Mouse (Mus musculus): Measurements from ENCODE around the gene Gm15737.

The Gm15737 gene

DNA sequence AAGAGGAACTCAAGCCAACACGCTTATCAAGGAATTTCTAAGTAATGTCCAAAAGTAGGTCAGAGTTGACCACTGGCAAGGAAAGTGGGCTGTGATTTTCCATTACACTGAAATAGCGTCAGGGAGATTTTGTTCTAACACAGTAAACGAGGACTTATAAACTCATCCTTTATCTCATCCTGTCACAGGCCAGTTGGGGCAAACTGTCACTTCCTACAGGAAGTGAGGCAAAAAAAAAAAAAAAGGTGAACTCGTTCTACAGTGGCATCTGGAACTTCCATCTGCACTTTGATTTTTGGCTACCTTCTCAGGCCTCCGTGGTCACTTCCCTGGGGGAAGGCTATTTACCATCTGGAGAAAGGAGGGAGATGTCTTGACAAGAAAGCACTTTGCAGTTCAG, 5.7 kb downstream of the Gm15737 start:
- intact Hi-C loops (cut with DNase I): no loop called here

DNA sequence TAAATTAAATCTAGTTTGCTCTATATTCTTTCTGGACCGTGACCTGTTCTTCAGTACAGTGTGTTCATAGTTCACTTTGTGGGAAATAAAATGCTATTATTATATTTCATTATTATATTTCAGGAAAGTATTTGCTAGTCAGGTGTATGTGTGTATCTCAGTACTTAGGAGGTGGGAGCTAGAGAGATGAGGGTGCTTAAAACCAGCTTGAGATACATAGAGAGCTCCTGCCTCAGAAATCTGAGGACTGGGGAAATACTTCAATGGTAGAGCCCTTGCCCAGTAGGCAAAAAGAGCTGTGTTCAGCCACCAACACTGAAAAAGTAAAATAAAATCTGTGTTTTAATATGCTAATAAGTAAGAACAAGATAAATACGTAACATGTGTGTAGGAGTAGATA, 6.2 kb downstream of the Gm15737 start:
- intact Hi-C loops (cut with DNase I): no loop called here

DNA sequence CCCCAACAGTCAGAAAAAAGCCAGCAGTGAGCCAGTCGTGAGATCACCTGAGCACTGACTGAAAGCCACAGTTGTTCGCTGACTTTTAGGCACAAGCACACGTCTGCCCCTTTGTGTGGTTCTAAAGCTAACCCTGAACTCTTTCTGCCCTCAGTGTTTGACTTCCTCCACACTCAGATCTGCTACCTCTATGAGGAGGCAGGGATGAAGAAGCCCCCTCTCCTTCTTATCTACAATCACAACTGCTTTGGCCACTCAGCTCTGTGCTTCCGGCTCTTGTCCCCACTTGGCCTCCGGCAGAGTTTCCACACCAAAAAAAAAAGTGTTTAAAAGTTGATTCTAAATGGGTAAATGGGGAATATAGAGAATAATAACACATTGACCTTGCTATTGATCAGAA, 7.0 kb downstream of the Gm15737 start:
- intact Hi-C loops (cut with DNase I): no loop called here

DNA sequence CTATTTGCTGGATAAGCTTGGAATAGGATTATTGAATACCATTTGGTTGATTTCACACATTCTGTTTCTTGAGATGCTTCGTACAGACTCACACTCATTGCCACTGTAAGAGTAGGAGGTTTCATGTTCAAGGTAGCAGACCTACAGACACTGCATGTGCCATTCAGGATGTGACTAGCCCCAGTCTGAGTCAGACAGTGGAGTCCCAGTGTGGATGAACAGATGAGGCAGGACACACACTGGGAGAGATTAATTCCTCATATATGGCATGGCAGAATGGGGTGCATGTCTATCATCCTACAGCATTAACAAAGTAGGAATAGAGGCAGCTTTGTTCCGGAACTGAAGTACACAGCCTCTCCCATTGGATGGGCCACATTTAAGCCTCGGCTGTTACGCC, 8.1 kb downstream of the Gm15737 start:
- intact Hi-C loops (cut with DNase I): no loop called here

DNA sequence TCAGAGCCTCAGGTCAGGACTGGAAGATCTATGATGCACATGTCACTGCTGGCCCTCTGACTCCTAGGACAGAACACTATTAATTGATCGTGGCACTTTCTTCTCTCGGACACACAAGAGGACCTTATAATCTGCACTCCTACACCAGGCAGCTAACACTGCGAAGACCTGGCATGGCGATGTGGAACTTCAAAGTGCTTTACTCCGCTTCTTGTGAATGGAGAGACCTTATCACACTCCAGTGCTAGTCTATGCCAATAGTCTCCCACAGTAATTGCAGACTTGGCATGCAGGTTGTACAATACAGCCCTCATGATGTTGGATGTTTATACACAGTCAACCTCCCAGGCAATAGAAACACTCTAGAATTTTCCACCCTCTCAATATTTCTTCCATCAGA, 9.6 kb downstream of the Gm15737 start:
- intact Hi-C loops (cut with DNase I): no loop called here

DNA sequence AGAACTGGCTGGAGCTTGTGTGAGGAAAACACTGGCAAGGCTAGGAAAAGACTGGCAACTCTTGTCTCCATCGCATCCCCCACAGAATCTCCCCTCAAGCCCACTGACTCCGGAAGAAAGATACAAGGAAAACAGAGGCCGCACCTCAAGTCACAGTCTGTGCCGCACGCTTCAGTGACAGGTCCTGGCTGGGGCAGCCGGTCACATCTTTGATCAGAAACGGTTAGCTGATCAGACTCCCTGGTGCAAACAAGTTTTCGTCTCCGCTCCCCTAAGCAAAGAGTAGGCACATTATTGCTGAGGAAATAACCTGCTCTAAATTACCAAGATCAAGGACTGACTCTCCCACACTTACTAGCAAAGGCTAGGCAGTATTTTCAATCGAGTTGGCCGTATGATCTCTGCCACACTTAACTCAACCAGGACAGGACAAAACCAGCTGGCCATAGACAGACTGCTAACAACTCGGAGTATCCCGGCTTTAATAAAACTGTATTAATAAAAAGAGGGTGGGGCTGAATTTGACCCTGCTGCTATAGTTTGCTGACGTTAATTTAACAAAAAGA, 10.6 kb downstream of the Gm15737 start:
- intact Hi-C loops (cut with DNase I): no loop called here

DNA sequence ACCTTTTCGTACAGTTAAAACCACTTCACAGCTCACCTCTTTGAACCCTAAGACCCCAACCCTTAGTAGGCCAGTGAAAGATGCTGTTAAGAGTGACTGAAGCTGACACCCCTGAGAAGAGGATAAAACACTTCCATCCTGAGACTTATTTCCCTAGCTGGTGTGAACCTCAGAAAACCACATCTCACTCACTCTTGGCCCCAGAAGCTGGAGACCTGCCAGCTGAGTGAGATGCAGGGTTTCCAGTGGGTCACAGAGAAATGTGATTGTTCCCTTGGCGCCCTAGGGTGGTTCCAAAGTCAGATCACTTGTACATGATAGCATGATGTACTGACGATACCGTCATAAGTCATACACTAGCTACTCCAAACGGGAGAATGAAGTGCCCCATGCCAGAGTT, 13.3 kb downstream of the Gm15737 start:
- intact Hi-C loops (cut with DNase I): no loop called here

DNA sequence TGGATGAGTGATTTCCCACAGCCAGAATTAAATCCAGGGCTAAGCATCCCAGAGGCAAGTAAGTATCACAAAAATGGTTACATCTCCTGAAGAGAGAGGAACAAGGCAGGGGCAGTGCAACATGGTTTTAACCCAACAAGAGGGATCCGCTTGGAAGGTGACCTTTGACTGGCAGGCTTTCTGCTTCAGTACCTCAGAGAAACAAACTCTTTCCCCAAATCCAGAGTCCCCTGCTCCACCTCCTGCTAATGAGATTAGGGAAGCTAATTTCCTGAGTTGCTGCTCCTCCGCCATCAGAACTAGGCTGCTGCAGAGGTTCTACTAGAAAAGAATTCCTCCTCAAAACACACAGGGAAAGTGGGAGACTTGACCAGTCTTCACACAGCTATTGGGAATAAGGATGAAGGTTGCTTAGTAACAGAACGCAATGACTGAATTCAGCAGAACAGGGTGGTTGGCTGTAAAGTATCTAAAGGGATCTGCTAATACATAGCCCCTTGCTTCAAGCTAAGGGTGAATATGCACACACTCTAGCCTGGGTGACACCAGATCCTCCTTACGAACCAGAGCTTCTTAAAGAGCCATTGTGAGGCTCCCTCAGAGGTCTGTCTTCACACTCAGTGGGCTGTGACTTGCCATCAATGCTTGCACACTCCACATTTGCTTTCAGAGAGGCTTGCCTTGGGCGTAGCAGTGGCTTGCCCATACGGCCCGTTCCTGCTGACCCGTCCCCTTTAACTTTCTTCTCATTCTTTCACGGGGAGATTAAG, 14.2 kb downstream of the Gm15737 start:
- intact Hi-C loops (cut with DNase I): no loop called here

DNA sequence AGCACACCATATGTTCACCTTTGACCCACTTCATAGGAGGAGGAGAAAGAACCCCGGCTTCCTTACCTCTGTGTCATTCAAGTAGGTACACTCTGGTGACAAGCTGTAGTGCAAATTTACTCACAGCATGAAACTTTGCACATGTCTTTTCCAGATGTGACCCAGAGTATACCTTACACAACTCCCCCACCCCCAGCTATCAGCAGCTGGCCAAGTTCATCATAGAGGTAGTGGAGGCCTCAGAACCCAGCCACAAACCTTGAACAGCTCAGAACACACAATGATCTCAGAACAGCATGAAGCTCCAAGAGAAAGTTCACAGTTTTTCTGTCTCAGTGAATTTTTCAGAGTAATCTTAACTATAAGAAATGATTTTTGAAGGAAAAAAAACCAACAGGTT, 22.4 kb downstream of the Gm15737 start:
- intact Hi-C loops (cut with DNase I): no loop called here

DNA sequence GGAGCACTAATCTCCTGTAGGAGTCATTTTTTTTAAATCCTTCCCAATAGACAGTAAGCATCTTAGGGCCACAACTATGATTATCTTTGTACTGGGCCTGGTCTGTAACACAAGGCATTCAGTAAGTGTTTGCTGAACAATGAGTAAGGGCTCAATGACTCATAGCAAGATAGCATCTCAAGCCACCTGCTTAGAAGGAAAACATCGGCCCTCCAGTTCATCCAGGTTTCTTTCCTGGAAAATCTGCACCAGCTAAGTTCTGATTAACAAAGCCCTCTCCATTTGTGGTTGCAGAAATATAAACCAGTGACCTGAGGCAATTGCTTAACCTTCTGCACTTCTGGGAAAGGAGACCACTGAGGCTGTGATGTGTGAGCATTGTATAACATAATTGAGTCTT, 34.9 kb downstream of the Gm15737 start:
- intact Hi-C loops (cut with DNase I): no loop called here

DNA sequence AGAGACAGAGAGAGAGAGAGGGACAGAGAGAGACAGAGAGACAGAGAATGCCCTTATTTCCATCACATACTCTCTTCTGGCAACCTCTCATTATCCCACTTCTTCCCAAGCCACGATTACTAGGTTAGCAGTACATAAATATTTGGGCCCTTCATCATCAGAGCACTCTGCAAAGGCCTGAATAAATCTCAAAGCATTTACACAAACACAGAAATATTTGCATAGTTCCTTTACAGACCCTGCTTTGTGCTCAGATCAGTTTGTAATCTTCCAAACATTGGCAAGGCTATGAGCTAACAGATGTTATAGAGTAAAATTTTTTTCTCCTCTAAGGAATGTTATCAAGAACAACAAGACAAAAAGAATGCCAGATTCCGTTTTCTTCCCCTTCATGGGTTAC, 35.3 kb downstream of the Gm15737 start:
- intact Hi-C loops (cut with DNase I): no loop called here

DNA sequence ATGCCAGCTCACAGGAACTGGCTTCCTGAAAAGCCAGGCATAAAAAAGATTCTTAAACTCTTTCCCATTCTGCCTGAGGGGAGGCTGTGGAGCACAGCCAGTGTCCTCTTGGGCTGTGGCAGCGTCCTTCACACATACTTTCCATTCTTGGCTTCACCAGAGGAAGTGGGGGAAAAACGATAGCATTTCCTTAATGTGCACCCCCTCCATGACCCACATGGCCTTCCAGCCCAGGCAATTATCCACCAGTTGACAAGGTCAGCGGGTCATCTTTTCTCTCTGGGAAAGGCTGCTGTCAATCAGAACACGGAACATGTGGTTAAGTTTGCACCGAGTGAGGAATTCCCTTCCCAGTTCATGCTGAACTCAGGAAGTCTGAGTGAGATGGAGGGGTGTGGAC, 36.8 kb downstream of the Gm15737 start:
- intact Hi-C loops (cut with DNase I): no loop called here

DNA sequence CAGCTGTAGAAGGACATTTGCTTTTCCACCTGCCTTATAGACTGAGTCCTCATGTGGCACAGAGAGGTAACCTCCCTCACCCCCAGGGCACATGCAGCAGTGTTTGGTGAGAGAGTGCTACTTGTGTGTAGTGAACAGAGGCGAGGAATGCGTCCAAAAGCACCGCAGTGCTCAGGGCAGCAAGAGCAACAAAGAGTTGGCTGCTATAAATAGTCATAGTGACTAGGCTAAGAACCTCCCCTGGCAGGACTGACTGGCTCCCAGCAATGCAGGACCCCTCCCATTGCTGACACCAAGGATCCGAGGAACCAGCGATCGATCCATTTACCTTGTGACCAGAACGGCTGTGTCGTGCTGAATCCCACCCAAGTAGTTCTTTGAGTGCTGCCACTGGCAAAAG, 40.2 kb downstream of the Gm15737 start:
- intact Hi-C loops (cut with DNase I): no loop called here

DNA sequence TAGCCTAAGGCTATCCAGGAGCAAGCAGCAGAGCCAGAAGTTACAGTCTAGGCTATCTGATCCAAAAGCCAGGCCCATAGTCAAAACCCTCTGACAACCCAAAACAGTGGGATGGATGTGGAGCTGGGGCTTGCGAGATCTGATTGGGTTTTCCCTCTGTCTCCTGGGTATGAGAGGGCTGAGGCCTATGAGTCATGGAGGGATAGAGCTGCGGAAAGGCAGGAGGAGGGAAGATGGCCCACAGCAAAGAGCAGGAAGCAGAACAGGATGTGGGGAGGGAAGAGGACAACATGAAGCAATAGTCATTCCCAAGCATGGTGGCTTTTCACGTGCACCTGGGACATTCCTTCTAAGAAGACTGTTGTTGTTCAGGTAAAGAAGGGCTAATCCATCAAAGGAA, 41.5 kb downstream of the Gm15737 start:
- intact Hi-C loops (cut with DNase I): no loop called here

DNA sequence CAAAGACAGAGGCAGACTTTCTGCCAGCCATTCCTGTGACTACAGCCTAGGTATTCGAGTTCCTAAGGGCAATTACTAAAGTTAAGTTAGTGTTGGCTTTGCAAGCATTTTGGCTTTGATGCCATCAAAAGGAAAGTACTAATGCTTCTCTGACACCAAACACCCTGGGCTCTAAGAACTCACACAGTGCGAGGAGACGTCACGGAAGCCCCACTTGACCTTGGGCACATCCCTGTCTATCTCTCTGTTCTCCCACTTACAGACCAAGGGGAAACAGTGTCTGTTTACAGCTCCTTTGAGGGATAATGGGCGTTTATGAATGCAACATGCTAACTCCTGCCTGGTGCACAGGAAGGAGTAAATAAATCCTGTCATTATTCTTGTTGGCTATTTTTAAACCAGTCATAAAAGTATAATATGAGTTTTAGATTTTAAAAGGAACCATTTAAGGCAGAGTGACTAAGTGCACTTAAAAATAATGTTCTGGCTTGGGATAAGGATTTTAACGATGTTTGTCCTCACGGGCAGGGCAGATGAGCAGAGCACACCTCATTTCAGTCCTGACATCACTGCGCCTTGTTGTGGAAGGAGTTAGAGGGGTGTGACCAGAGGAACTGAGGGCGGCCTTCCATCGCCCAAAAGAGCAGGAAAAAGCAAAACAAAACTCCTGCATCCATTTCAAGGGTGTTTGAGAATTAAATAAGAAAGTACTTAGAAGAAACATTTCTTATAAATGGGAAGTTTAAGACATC, 52.0 kb downstream of the Gm15737 start:
- intact Hi-C loops (cut with DNase I): no loop called here

DNA sequence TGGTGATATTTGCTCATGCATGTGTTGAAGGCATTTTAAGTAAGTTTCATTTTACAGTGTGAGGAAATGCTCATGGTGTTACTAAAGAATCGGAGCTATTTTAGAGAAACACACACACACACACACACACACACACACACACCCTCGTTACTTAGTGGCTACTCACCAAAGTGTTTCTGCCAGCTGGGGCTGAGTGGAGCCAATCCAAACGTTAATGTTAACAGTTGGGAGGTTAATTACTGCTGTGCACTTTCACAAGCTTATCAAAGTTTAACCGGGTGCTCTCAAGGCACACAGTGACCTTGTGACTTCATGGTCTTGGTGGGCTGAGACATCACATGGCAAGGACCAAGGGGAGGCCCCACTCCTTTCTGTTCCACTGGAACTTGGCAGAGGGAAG, 52.7 kb downstream of the Gm15737 start:
- intact Hi-C loops (cut with DNase I): no loop called here

DNA sequence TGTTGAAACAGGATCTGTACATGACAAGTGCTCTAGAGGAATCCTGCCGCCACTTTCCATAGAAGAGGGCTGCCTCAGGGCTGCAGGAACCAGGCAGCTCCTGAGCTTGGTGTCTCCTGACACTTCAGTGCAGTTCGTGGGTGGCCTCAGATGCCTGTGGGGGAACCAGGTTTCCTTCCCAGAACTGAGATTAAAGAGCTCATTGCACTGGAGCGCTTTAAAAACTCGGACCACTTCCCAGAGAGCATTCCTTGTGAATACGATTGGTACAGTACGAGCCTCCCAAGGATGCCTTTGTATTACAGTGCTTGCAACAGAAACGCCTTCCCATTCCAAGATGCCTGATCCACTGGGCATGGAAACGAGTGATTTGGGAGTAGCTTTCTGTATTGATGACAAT, 55.4 kb downstream of the Gm15737 start:
- intact Hi-C loops (cut with DNase I): no loop called here

DNA sequence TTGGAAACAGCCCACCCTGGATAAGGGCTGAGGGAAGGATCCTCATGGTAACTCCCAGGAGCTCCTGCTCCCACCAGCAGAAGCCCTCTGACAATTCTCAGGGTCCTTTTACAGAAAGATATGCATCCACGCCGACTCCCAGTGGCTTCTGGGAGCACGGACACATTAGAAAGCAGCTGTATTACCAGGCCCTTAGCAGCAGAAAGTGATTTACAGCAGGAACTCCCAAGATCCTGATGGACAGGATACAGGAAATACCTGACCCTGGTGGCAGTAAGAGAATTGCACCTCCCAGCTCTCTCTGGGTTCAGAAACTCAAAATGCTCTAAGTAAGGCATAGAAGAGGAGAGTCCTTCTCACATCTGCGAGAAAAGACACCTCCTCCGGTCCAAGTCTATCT, 59.1 kb downstream of the Gm15737 start:
- intact Hi-C loops (cut with DNase I): no loop called here

Measured in adrenal gland (tissue).